Mouse (Mus musculus) liver, embryonic 14 days (tissue): ENCODE data around the gene Slbp. TPM values are rescaled to one million over a fixed set of nuclear protein-coding genes. Genes with fewer than 3 reads are reported as not detected.

Experiments used
- polyA plus RNA-seq: library from polyadenylated mRNA; depleted of rRNA; stranded (reverse); fragments of >200 nt; gene quantifications from 2 replicates; pipeline ENCODE4 v1.2.3, GENCODE M21; 2012; rRNA removed

The Slbp gene
- 149 and 177 TPM in 2 replicates for polyA plus RNA-seq

DNA sequence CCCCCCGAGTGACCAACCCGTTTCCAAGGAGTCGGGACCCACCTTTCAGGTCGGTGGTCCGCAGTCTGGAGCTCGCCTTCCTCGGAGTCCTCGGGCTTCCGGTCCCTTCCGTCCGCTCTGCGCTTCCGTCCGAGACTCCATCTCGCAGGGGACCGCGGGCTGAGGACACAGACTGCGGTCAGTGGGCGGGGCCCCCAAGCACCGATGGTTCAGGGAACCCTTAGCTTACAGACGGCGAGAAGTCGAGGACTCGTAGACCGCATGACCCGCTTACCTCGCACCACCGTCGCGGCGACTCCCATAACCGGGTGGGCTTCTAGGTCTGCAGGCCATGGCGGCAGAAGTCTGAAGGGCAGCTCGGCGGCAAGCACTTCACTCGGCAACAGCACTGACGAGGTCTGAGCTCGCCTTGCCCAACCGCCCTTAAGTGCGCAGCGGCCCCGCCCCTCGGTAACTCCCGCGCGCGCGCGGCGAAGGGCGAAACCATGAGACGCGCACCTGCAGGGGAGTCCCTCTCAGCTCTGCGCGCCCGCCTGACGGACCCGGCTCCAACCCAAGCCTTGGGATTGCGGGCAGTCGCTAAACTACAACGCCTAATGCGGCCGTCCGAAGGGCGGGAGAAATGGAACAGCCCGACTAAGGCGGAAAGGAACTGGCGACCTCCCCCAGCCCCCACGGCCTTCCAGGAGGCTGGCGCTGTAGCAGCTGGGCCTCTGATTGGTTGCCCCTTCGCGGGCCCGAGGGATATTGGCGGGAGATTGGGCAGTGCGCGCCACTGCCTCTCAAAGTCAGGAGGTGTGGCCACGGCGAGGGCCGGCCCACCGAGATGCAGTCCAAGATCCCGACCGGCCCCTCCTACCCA is at the start of gene Slbp:
TSS of gene Slbp (minus strand) at position 654 of the 862 bp plus-strand sequence.

DNA sequence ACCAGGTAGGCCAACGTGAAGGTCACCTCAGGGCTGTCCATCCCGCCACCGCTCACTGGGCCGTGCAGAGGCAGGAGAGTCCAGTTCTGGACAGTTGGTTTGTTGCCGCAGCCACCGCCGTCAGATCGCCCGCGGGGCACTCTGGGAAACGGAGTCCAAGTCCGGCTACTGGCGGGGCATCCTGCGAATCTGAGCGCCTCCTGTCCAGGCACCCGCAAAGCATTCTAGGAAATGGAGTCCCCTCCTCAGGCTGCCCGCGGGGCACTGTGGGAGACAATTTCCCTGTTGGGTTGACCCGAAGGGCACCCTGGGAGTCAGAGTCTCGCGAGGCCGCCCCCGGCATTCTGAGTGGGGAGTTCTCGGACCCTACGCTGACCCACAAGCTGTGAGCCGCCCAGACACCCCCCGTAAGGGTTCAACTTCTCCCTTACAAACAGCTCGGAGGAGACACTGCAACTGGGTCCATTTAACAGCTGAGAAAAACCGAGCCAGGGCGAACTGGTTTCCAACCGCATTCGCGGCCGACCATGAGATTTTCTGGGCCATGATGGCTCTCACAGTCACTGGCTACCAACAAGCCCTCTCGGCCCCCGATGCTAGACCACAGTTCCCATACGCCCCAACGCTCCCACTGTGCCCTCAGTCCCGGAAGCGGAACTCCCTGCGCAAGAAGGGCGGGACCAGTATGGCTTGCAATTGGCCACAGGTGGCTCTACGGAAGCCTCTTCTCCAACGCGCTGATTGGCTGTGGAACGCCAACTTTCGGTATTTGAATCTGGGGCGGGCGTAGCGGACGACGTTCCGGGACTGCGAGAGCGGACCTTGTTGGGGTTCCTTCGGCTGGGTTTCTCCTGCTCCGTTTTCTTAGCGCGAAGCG is 5.7 kb upstream of the Slbp start, which contains the start of the genes Tacc3 and Tmem129:
TSS of gene Tacc3 (plus strand) at position 342 of the 877 bp plus-strand sequence.
TSS of gene Tmem129 (minus strand) at position 630 of the 877 bp plus-strand sequence.

DNA sequence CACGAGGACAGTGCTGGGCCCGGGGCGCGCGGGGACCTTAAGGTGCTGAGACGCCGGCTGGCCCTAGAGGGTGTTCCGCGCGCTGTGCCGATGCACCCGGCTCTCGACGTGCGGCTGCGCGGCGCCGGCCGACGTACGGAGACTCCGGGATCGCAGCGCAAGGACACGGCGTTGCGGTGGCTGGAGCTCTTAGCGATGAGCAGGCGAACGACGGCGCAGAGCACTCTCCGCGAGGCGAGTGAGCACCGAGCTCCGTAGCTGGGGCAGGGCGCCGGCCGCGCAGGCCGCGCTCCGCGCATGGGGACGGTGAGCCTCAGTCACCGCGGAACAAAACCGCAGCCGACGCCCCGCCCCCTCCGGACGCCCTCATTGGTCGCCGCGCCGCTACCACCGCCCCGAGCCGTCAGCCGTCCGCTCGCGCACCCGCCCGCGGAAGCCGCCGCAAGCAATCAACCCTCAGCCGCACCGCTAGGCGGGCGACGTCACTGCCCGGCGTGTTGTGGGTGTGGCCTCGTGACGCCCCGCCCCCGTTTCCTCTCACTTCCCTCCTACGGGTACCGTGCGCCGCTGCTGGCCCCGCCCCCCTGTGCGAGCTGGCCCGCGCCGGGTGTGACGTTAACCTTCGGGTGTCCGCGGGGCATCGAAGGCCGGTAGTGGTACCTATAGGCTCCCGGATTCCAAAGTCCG is 22.9 kb downstream of the Slbp start, which contains the start of the genes Fam53a and Gm9903:
TSS of gene Fam53a (minus strand) at position 335 of the 687 bp plus-strand sequence.
TSS of gene Gm9903 (plus strand) at position 625 of the 687 bp plus-strand sequence.

Other genes with a start within 250 kb of the Slbp start
- gene Nkx1-1, start 218.6 kb downstream of the Slbp start, polyA plus RNA-seq = not detected in 2 replicates
- 7.7 and 8.7 TPM in 2 replicates for gene Fam53a, start 22.9 kb downstream of the Slbp start, polyA plus RNA-seq
- gene Gm9903, start 22.6 kb downstream of the Slbp start, polyA plus RNA-seq = 0.07 and 0.08 TPM in 2 replicates
- gene Tacc3, start 5.6 kb upstream of the Slbp start, polyA plus RNA-seq = 70.7 and 78.5 TPM in 2 replicates
- gene Tmem129, start 5.8 kb upstream of the Slbp start, polyA plus RNA-seq = 13.9 and 17.3 TPM in 2 replicates
- 4.3 and 4.6 TPM in 2 replicates for gene Fgfr3, start 69.1 kb upstream of the Slbp start, polyA plus RNA-seq
- gene Letm1, start 130.2 kb upstream of the Slbp start, polyA plus RNA-seq = 7.4 and 7.9 TPM in 2 replicates
- 30.9 and 31.4 TPM in 2 replicates for gene Nsd2, start 168.2 kb upstream of the Slbp start, polyA plus RNA-seq